Mouse (Mus musculus) heart, adult 2 months (tissue): ENCODE measurements around the gene Nr2e3. TPM values are rescaled to one million over a fixed set of nuclear protein-coding genes. Genes with fewer than 3 reads are reported as not detected.

Source experiments
- DNase-seq, 2 experiments: peaks; one replicate each; pipeline ENCODE4 v3.0.0; 2021
- H3K27ac ChIP-seq: fragments of 200-600 bp; 2 replicates; pipeline ENCODE4 v1.8.1; 2022
- H3K27me3 ChIP-seq: fragments of 200-500 bp; 2 replicates; pipeline ENCODE4 v1.6.1; 2012; ENCODE audit warnings: mild to moderate bottlenecking, low read length, inconsistent platforms, mixed read lengths; ENCODE audit not compliant: control insufficient read depth, insufficient read depth
- H3K36me3 ChIP-seq: fragments of 200-500 bp; 2 replicates; pipeline ENCODE4 v1.6.1; 2012; ENCODE audit warnings: low read length, inconsistent platforms; ENCODE audit not compliant: control insufficient read depth, insufficient read depth
- H3K4me1 ChIP-seq: fragments of 200-500 bp; 2 replicates; pipeline ENCODE4 v1.6.1; 2011; ENCODE audit warnings: low read length; ENCODE audit not compliant: control insufficient read depth, insufficient read depth
- H3K4me3 ChIP-seq: fragments of 200-600 bp; 2 replicates; pipeline ENCODE4 v1.8.1; 2022
- H3K79me2 ChIP-seq: fragments of 200-500 bp; replicated peaks from 2 replicates; pipeline ENCODE4 v1.6.1; 2012; ENCODE audit warnings: mild to moderate bottlenecking, inconsistent platforms, low read length, moderate library complexity, mixed read lengths; ENCODE audit not compliant: control insufficient read depth, insufficient read depth
- H3K9ac ChIP-seq: fragments of 200-500 bp; 2 replicates; pipeline ENCODE4 v1.6.1; 2012; ENCODE audit warnings: low read depth, mild to moderate bottlenecking, control low read depth, inconsistent platforms, low read length, mixed read lengths
- CTCF ChIP-seq: fragments of 200-600 bp; IDR thresholded peaks from 2 replicates; pipeline ENCODE4 v1.8.1; 2022; ENCODE audit warnings: antibody characterized with exemption, mild to moderate bottlenecking, moderate library complexity
- EP300 ChIP-seq: fragments of 200-500 bp; IDR thresholded peaks from 2 replicates; pipeline ENCODE4 v1.6.1; 2011; ENCODE audit warnings: low read depth, low read length, control low read depth; ENCODE audit not compliant: insufficient read depth
- POLR2A ChIP-seq: fragments of 200-500 bp; IDR thresholded peaks from 2 replicates; pipeline ENCODE4 v1.6.1; 2011; ENCODE audit warnings: mild to moderate bottlenecking, low read depth, low read length, control low read depth; ENCODE audit not compliant: insufficient read depth
- WGBS: fragments of 180-500 bp; shearing (Covaris S2); methylation state at CpG from one replicate; pipeline ENCODE4 v1.1.7; 2018; 5-methylcytosine and 5-hydroxymethylcytosine counted together
- intact Hi-C: fragments of 180-260 bp; cut with DNase I; formaldehyde crosslinking; loops from one replicate; pipeline ENCODE4 v1.15.1; 2025
- long read RNA-seq: library from polyadenylated mRNA; stranded (forward); transcript quantifications from one replicate; pipeline ENCODE4 v2.0.0, GENCODE M21; 2021
- polyA plus RNA-seq: library from polyadenylated mRNA; depleted of rRNA; stranded (reverse); fragments of >200 nt; gene quantifications from 2 replicates; pipeline ENCODE4 v1.2.3, GENCODE M21; 2012; rRNA removed
- total RNA-seq, 2 experiments: library from RNA; stranded (reverse); gene quantifications; 2 replicates each; pipeline ENCODE4 v1.2.3; 2021

Gene Nr2e3
- total RNA-seq (not detected), polyA plus RNA-seq (not detected in 2 replicates)
- long read RNA-seq: 0 reads

GRCm38 (mm10) chr9:59960559-59960958 is at the start of gene Nr2e3:
TSS of gene Nr2e3 (minus strand) at chr9:59960659.
- intact Hi-C loops: no loop called here
- Histone ChIP-seq H3K4me1 (no peaks in the 10 kb centered on the region), H3K27me3 (no peaks in the 10 kb centered on the region), H3K27ac (no peak within 1 kb of the TSS), H3K36me3 (no peaks in the 10 kb centered on the region), H3K9ac (no peak within 1 kb of the TSS), H3K4me3 (no peak within 1 kb of the TSS), H3K79me2 (no peaks in the 10 kb centered on the region)
- WGBS: 84% methylated on average over 10 of the region's 10 CpGs
- TF ChIP-seq POLR2A (no peak), EP300 (no peak), CTCF (no peak)
- no peak for DNase-seq

GRCm38 (mm10) chr9:60008936-60009335 is 48.5 kb upstream of the Nr2e3 start:
- intact Hi-C loops: no loop called here
- Histone ChIP-seq H3K27ac (no peak overlapping the region), H3K4me3 (no peak overlapping the region), H3K4me1 (no peaks in the 10 kb centered on the region), H3K27me3 (no peaks in the 10 kb centered on the region), H3K36me3 (no peaks in the 10 kb centered on the region), H3K9ac (no peak overlapping the region), H3K79me2 (no peaks in the 10 kb centered on the region)
- DNase-seq: no peak
- WGBS: 42% methylated on average over 7 of the region's 7 CpGs
- TF ChIP-seq EP300 (no peak), CTCF (no peak), POLR2A (no peak)

- no peaks in the 10 kb centered on the region for H3K27me3 ChIP-seq
- H3K27ac ChIP-seq: no peak overlapping the region
- no peak for TF ChIP-seq POLR2A
- no peak for TF ChIP-seq CTCF
- TF ChIP-seq EP300: no peak
- H3K4me3 ChIP-seq: no peak overlapping the region
- 91% methylated on average over 8 of the region's 8 CpGs for WGBS
- no peaks in the 10 kb centered on the region for H3K79me2 ChIP-seq
- no peaks in the 10 kb centered on the region for H3K36me3 ChIP-seq
- H3K4me1 ChIP-seq: no peaks in the 10 kb centered on the region
- H3K9ac ChIP-seq: no peak overlapping the region
- no peak for DNase-seq
- intact Hi-C loops: no loop called here
These were observed 41.9 kb upstream of the Nr2e3 start for GRCm38 (mm10) chr9:60002323-60002722.

GRCm38 (mm10) chr9:60001444-60001843 is 41.0 kb upstream of the Nr2e3 start:
- DNase-seq: no peak

GRCm38 (mm10) chr9:59997725-59998124 is 37.3 kb upstream of the Nr2e3 start:
- DNase-seq: no peak
- H3K79me2 ChIP-seq: no peaks in the 10 kb centered on the region
- H3K9ac ChIP-seq: no peak overlapping the region
- no peak overlapping the region for H3K4me3 ChIP-seq
- H3K27me3 ChIP-seq: no peaks in the 10 kb centered on the region
- intact Hi-C loops: no loop called here
- no peaks in the 10 kb centered on the region for H3K4me1 ChIP-seq
- TF ChIP-seq EP300 (no peak), CTCF (no peak), POLR2A (no peak)
- WGBS: 87% methylated on average over 4 of the region's 4 CpGs
- no peak overlapping the region for H3K27ac ChIP-seq
- no peaks in the 10 kb centered on the region for H3K36me3 ChIP-seq

More at GRCm38 (mm10) chr9:60001444-60001843, 41.0 kb upstream of the Nr2e3 start:
- Histone ChIP-seq H3K4me3 (no peak overlapping the region), H3K9ac (no peak overlapping the region), H3K27ac (no peak overlapping the region), H3K79me2 (no peaks in the 10 kb centered on the region), H3K36me3 (no peaks in the 10 kb centered on the region), H3K4me1 (no peaks in the 10 kb centered on the region), H3K27me3 (no peaks in the 10 kb centered on the region)
- TF ChIP-seq CTCF: no peak
- no peak for TF ChIP-seq EP300
- WGBS: 84% methylated on average over 3 of the region's 3 CpGs
- intact Hi-C loops: no loop called here

GRCm38 (mm10) chr9:59991407-59991806 is 30.9 kb upstream of the Nr2e3 start:
- H3K4me1 ChIP-seq: no peaks in the 10 kb centered on the region
- no peaks in the 10 kb centered on the region for H3K36me3 ChIP-seq
- intact Hi-C loops: no loop called here
- no peaks in the 10 kb centered on the region for H3K79me2 ChIP-seq
- no peaks in the 10 kb centered on the region for H3K27me3 ChIP-seq
- no peak for DNase-seq
- no peak for TF ChIP-seq EP300
- TF ChIP-seq POLR2A: no peak
- no peak for TF ChIP-seq CTCF
- H3K4me3 ChIP-seq: no peak overlapping the region
- H3K27ac ChIP-seq: no peak overlapping the region
- no peak overlapping the region for H3K9ac ChIP-seq
- whole genome bisulfite sequencing: 80% methylated on average over 5 of the region's 5 CpGs

GRCm38 (mm10) chr9:59989864-59990263 is 29.4 kb upstream of the Nr2e3 start:
- Histone ChIP-seq H3K79me2 (no peaks in the 10 kb centered on the region), H3K4me1 (no peaks in the 10 kb centered on the region), H3K27me3 (no peaks in the 10 kb centered on the region), H3K27ac (no peak overlapping the region), H3K9ac (no peak overlapping the region), H3K4me3 (no peak overlapping the region), H3K36me3 (no peaks in the 10 kb centered on the region)
- 2% methylated on average over 1 of the region's 1 CpGs for WGBS
- TF ChIP-seq CTCF: peak; percentile 91
- TF ChIP-seq EP300: no peak
- no peak for TF ChIP-seq POLR2A
- peak; percentile 18 to 36 for DNase-seq
- intact Hi-C loops: no loop called here
